Mouse (Mus musculus) adrenal gland, adult 18-20 months (tissue): Measurements from ENCODE around the gene Kif1bp. TPM values are rescaled to one million over a fixed set of nuclear protein-coding genes. Genes with fewer than 3 reads are reported as not detected.
A peak's percentile ranks its signal among the peaks of the same experiment; 100 is the strongest.
"Not testable (repeated sequence)": the region's sequence is repeated elsewhere in the genome, so short reads cannot be mapped to it uniquely, and the experiment has no call there.

ENCODE experiments used
- DNase-seq, 2 experiments: peaks; one replicate each; pipeline ENCODE4 v3.0.0; 2021 to 2022; ENCODE audit warnings: low spot score in 2 of 2
- long read RNA-seq, 2 experiments: library from polyadenylated mRNA; stranded (forward); transcript quantifications; one replicate each; pipeline ENCODE4 v2.0.0; 2021
- total RNA-seq, 2 experiments: library from RNA; stranded (reverse); gene quantifications; 1 replicate in 1 of 2; 2 replicates in 1 of 2; pipeline ENCODE4 v1.2.3; 2021

Gene Kif1bp
- 10 to 100 TPM; 45.7 to 57.0 TPM for total RNA-seq
- long read RNA-seq, experiment 1, transcript Kif1bp-201 (7 exons, 2,472 nt), result major isoform, 72 of 78 reads
- long read RNA-seq, experiment 1, partial matches to known transcripts, result 2 of 78 reads
- long read RNA-seq, experiment 1, other reads (novel, unspliced or antisense), result 4 of 78 reads
- long read RNA-seq, experiment 2, transcript Kif1bp-201 (7 exons, 2,472 nt), result major isoform, 183 of 190 reads
- long read RNA-seq, experiment 2, partial matches to known transcripts, result 4 of 190 reads
- long read RNA-seq, experiment 2, other reads (novel, unspliced or antisense), result 2 of 190 reads

DNA sequence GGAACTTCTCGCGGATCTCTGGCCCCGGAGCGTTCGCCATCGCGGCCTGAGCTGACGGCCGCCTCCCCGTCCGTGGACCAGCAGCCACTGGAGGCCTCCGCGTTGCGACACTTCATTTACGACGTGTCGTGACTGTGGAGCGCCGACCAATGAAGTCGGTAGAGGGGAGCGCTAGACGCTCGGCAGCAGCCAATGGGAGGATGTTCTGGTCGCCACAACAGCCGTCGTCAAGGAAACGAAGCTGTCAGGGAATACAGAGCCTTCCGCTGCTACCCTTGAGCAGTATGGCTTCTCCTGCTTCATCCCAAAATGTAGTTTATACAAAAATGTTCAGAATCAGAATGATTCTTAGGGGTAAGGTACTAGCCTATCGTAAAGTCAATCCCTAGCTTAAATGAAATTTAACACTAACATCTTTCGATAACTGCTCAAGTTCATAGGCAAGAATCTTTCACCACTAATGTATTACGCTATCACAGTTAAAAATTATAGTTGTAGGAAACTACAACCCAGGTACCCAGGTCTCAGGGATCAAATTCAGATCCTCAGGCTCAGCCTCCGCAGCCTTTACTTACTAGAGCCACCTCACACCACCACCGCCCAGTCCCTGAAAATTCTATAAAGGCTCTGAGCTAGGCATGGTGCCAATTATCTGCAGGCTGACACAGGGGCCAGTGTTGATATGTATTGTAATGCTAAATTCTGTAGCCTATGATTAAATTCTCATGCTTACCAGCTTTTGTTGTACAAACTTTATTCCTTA is at the start of gene Kif1bp:
Kif1bp (minus strand) TSS at position 120 of the 763 bp plus-strand sequence.
- peak; percentile 91 for DNase-seq

DNA sequence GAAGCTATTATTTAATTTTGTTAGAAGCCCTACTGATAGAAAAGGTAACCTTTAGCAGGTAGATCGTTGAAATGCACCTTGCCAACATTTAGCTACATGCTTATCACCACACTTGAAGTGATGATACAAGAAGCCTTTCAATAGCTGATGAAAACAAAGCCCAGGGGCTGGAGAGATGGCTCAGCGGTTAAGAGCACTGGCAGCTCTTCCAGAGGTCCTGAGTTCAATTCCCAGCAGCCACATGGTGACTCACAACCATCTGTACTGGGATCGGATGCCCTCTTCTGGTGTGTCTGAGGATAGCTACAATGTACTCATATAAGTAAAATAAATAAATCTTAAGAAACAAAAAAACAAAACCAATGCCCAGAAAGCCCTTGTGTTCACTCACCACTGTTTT is 25.9 kb upstream of the Kif1bp start:
- DNase-seq, result no peak

DNA sequence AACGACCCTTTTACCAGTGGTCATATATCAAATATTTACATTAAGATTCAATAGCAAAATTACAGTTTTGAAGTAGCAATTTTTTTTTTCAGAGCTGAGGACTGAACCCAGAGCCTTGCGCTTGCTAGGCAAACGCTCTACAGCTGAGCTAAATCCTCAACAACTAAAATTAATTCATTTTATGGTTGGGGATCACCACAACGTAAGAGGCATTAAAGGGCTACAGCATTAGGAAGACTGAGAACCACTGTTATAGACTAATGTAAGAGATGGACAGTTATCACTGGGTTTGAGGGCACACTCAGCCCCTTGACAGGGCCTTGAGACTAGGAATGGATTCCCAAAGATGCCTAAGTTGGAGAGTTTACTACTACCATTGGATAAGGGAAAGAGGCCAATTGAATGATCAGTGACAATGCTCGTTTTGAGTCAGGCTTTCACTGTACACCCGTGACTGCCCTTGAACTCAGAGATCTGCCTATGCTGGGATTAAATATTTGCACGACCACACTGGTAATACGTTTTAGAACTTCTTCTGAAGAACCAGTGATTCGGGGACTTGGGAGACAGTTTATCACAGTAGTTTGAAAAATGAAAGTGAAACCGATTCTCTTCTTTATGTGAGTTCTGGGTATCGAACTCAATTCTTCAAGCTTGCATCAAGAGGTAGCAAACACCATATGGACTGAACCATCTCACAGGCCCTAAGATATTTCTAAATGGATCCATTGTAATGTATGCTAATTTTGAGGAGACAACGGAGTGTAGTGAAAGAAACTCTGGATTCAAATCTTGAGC is 25.2 kb upstream of the Kif1bp start:
- DNase-seq, result no peak

DNA sequence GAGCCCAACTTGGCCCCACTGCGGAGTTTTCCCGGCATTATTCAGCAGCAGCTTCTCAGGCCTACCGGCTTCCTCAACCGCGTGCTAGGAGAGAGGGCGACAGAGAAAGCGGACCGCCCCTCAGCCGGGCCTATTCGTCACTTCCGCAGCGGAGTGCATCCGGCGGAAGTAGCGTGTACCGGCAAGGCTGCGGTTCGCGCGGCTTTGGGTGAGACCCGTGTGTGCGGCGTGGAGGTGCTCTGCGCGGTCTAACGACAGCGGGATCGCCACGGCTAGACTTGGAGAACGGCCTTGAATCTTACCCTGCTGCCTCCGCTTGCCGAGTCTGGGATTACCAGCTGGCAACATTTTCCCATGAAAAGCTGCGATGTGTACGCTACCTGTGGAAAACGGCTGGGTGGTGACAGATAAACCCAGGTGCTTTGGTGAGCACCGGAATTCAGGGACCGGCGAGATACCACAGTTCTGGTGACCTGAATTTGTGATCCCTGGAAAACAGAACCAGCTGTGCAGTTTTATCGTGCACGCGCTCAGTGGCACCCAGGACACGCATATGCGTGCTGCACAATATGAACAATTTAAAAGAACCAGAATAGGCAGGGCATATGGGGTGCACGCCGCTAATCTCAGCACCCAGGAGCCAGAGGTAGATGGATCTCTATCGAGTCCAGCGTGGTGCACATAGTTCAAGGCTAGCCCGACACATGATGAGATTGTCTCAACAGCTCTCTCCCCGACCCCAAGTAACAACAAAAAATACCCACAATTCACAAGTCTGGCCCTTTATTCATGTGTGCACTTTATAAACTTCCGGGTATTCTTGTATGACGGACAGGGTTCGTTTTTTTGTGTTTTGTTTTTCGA is 24.2 kb upstream of the Kif1bp start, which contains the start of gene Ddx21:
Ddx21 (minus strand) TSS at position 105 of the 864 bp plus-strand sequence.
- DNase-seq, result peak; percentile 88

DNA sequence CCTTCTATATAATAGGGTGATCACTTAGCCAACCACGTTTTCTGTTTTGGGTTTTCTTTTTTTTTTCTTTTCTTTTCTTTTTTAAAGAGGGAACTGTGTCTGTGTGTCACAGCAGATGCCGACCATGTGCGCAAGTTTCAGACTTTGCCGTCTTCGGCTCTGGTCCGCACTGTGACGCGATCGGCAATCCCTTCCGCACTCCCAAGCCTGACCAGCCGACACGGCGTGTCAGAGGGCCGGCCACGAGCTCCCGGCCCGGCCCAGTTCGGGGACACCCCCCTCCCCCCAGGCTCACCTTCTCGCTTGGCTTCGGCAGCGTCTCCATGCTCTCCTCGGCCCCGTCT is 23.5 kb upstream of the Kif1bp start:
- no peak for DNase-seq

DNA sequence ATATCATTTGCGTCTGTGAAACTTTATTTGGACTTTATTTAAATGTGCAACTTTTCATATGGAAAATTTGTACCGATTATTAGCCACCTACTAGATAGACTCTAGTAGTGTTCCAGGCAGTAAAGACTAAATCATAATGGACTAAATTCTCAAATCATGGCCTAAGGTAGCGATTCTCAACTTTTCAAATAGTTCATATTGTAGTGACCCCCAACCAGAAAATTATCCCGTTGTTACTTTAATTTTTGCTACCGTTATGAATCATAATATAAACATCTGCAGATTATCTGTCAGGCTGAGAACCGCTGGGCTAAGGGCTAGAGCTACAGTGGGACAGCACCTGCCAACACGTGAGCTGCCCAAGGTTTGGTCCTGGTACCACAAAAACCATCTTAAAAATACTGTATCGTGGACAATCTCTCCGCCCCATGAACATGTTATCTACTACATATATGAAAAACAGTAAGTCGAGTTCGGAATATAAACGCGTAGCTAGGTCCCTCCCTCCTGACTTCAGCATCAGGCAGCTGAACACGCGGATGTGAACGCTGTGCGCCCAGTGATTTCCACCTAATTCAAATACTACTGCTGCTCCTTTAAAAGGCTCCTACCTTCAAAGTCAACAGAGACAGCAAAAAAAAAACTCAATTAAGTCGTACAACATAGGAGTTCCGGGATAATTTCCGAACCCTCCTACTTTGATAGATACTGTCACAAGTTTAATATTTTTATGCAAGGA is 23.0 kb upstream of the Kif1bp start:
- no peak for DNase-seq

DNA sequence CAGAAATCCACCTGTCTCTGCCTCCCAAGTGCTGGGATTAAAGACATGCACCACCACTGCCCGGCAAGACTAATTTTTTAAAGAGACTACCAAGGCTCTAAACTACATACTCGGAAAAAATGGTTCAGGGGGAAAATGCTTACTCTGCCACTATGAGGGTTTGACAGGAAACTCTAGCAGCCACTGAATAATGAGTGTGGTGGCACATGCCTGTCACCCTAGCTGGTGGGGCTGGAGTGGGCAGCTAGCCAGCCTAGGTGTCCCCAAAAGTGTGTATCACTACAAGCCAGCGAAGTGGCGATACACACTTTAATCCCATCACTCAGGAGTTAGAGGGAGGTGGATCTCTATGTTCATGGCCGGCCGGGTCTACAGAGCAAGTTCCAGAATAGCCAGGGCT is 21.8 kb upstream of the Kif1bp start:
- no peak for DNase-seq

DNA sequence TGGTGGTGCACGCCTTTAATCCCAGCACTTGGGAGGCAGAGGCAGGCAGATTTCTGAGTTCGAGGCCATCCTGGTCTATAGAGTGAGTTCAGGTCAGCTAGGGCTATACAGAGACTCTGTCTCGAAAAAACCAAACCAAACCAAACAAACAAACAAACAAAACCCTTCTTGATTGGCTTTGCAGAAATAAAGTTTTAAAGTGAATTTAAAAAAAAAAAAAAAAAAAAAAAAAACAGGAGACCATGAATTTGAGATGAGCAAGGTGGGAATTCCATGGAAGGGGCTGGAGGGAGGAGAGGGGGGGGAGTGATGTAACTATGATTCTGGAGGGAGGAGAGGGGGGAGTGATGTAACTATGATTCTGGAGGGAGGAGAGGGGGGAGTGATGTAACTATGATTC is 21.1 kb upstream of the Kif1bp start:
- DNase-seq, result not testable (repeated sequence)

DNA sequence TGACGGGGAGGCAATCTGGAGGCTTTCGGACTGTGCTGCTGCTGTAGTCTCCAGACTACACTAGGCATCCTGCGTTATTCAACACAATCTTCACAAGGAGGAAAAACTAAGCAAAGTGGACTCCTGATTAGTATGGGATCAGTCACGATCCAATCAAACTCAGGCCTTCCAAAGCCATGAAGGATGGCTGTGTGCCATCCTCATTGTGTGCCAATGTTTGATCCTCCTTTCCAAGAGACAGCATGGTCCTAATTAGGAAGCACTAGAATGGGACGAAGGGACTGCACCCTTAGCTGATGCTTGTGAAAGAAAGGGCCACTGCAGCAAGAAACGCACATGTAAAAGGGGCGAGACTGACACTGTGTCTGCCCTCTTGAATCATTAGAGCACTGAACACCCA is 14.2 kb upstream of the Kif1bp start:
- no peak for DNase-seq

DNA sequence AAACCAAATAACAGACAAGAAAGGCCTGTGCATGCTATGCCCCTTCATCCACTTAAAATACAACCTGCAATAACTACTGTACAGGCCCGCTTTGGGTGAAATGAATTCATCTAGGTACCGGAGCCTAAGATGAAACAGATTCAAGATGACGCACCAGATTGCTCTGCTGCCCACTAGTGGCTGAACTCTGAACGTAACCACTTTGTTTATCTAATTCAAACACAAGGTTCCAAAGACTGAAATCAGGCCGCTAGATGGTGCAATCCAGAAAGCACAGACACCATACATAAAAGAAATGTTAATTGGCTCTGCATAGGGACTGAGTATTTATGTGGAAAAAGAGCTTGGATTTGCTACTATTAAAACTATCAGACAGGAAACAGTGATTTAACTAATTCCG is 11.9 kb upstream of the Kif1bp start:
- peak; percentile 81 to 83 for DNase-seq

DNA sequence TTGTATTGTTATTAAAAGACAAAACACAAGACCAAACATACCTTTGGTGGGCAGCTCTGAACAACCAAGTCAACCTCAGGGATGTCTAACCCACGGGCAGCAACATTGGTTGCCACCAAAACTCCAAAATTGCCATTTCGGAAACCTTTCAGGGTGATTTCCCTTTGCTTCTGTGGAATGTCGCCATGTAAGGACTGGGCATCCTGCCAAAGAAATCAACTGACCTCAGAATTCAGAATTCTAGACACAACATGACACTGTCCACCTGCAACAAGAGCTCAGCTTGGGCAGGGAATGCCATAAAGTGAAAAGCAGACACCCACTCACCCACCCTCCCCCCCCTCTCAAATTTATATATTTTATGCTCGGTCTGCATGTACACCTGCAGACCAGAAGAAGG is 10.4 kb upstream of the Kif1bp start:
- DNase-seq, result no peak

DNA sequence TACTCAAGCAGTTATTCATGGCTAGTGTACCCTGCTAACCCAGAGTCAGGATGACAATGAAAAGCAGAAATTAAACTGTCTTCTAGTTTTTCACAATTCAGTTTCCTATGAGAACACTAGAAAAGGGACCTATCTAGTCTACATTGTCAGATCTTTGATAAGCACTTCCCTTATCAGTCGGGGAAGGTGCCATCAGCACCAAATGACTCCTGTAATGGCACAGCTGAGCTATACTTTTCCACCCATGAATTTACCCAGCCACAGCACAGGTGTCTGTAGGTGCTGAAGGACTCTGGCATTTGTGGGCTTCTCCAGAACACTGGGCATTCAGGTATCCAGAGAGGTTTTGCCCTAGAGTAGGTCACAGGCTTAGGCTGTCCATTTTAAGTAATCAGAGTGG is 5.0 kb upstream of the Kif1bp start:
- DNase-seq, result no peak

DNA sequence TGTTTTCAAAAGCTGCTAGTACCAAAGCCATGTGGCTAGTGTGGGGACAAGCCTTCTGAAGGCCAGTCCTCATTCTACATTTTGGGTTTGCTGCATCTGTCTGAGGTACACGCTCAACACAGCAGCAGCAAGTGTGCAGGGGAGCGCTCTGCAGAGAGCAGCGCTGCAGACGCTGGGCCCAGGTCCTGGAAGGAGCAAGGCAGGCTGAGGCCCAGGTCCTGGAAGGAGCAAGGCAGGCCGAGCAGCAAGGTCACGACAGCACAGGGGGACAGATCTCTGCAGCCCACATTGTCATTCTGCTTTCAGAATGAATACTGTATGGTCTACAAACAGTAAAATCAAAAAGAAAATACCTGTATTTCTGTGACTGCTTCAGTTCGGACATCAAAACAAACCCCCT is 4.4 kb upstream of the Kif1bp start:
- no peak for DNase-seq

DNA sequence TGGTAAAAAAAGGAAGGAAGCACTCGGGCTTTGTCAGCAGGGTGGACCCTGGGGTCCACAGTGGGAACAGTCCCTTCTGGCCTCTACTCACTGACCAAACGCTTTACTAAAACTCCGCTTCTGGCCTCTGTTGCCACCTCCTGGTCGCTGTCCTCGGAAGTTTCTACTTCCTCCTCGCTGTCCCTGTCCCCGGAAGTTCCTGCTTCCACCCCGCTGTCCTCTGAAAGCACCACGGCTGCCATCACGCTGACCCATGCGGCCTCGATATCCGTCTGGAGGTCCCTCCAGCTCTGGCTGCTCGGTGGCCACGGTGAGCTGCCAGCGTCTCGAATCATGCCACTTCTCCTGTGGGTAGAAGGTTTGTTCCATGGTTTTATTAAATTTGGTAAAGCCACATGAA is 4.0 kb upstream of the Kif1bp start:
- DNase-seq, result no peak

DNA sequence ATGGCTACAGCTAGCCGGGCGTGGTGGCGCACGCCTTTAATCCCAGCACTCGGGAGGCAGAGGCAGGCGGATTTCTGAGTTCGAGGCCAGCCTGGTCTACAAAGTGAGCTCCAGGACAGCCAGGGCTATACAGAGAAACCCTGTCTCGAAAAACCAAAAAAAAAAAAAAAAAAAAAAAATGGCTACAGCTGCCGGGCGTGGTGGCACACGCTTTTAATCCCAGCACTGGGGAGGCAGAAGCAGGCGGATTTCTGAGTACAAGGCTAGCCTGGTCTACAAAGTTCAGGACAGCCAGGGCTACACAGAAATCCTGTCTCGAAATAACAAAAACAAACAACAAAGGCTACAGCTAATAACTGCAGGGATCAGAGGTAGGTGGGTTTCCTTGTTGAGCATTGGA is 872 bp upstream of the Kif1bp start:
- DNase-seq, result not testable (repeated sequence)

DNA sequence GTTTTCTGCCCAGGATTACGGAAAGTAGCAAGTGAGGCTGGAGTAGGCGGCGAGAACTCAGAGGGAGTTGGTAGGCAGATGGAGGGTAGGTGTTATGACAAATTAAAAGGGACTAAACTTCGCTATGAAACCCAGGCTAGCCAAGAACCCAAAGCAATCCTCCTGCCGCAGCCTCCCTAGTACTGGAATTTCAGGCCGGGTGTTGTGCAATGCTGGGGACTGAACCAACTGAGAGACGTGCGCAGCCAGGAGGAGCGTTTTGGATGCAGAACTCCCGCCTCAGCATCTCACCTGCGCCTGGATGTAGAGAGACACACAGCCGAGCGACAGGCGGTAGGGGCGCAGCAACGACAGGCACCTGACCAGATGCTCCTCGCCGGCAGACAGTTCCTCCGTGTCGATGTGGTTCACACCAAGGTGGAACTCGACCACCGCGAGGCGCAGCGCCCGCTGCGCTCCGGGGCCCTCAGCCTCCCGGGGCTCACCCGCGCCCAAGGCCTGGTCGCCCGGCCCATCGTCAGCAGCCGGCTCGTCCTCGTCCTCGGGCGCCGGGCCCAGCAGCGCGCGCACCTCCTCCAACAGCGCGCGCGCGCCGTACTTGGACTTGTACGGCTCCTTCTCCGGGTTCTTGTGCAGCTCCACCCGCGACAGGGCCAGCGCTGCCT is 452 bp downstream of the Kif1bp start:
- DNase-seq, result no peak

DNA sequence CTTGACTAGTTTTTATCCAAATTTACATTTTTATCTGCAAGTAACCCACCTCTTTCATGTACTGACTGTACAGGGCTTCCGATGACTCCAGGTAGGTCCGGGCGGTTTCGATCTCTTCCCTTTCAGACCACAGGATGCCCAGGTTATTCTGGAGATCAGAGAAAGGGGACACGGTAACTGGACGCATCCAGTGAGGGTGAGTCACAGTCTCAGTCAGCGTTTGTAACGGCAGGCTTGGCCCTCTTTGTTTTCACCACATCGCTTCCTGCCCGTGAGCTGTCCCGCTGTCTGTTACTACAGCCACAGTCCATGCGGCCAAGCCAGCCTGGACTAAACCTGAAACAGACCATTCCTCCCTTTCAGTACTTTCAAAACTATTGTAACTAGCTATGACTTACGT is 3.3 kb downstream of the Kif1bp start:
- no peak for DNase-seq

DNA sequence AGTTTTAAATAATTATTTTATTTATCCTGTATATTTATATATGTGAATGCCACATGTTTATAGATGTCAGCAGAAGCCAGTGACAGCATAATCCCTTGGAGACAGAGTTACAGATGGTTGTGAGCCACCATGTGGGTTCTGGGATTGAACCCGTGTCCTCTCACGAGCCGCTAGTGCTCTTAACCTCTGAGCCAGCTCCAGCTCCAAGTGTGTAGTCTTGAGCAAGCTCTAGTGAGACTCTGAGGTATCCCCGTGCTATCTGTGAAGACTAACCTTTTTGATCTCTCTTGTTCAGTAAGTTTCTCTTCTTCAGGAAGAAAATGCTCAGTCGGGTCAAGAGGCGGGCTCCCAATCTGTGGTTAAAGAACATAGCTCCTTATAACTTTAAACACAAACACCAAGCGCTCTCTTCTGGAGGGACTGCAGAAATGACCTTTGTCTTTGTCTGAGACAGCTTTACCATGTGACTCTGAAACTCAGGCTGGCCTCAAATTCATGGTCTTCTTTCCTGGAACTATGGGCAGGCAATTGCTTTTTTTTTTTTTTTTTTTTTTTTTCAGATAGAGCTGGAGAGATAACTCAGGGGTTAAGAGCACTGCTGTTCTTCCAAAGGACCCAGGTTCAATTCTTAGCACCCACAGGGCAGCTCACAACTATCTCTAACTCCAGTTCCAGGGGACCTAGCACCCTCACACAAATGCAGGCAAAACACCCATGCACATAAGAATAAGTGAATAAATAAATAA is 8.0 kb downstream of the Kif1bp start:
- no peak for DNase-seq

DNA sequence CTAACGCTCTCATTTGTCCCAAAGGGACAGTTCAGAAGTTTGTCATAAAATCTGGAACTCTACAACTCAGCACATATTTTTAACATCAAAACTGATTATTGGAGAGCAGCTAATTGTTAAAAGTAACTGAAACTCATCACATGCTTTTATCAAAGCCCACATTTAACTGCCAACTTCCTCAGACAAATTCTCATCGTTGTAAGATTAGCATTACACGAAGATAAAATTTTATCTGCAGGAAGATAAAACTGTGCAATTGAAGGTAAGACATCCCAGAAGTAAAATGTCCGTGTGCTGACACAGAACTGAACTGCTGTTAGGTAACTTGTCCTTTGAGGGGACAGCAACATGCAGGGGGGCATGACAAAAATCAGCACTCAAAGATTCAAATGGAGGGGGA is 9.4 kb downstream of the Kif1bp start:
- no peak for DNase-seq
